Mouse (Mus musculus) midbrain, embryonic 11.5 days (tissue): ENCODE data around the gene Tub. TPM values are rescaled to one million over a fixed set of nuclear protein-coding genes. Genes with fewer than 3 reads are reported as not detected.

Source experiments
- ATAC-seq: fragments of 200-750 bp; cut with Nextera tagmentation; 2 replicates; pipeline ENCODE4 v1.8.0; 2017; ENCODE audit warnings: moderate TSS enrichment, moderate library complexity; ENCODE audit not compliant: low FRiP score
- DNase-seq: peaks from one replicate; pipeline ENCODE4 v3.0.0; 2015; ENCODE audit warnings: low spot score; ENCODE audit errors: missing footprints
- H3K27ac ChIP-seq: fragments of 300-500 bp; sonication (generic); 2 replicates; pipeline ENCODE4 v1.5.1; 2014; ENCODE audit warnings: low read depth, low read length
- H3K27me3 ChIP-seq: fragments of 300-500 bp; sonication (generic); 2 replicates; pipeline ENCODE4 v1.6.1; 2014; ENCODE audit warnings: mild to moderate bottlenecking, low read length, moderate library complexity, mixed read lengths; ENCODE audit not compliant: control insufficient read depth, insufficient read depth
- H3K36me3 ChIP-seq: fragments of 300-500 bp; sonication (generic); 2 replicates; pipeline ENCODE4 v1.6.1; 2014; ENCODE audit warnings: mild to moderate bottlenecking, low read length, moderate library complexity, mixed read lengths; ENCODE audit not compliant: control insufficient read depth, insufficient read depth
- H3K4me1 ChIP-seq: fragments of 300-500 bp; sonication (generic); 2 replicates; pipeline ENCODE4 v1.6.1; 2014; ENCODE audit warnings: low read length; ENCODE audit not compliant: control insufficient read depth, insufficient read depth
- H3K4me2 ChIP-seq: fragments of 300-500 bp; sonication (generic); 2 replicates; pipeline ENCODE4 v1.6.1; 2014; ENCODE audit warnings: mild to moderate bottlenecking, moderate library complexity
- H3K4me3 ChIP-seq: fragments of 300-500 bp; sonication (generic); 2 replicates; pipeline ENCODE4 v1.5.1; 2014; ENCODE audit warnings: low read depth, low read length
- H3K9ac ChIP-seq: fragments of 300-500 bp; sonication (generic); 2 replicates; pipeline ENCODE4 v1.6.1; 2014; ENCODE audit warnings: low read length
- H3K9me3 ChIP-seq: fragments of 300-500 bp; sonication (generic); 2 replicates; pipeline ENCODE4 v1.6.1; 2016; ENCODE audit warnings: low read length; ENCODE audit not compliant: control insufficient read depth
- WGBS: fragments of 180-500 bp; shearing (Covaris S2); extraction: QIAGEN DNeasy Blood & Tissue Kit; methylation state at CpG from one replicate; pipeline ENCODE4 v1.1.7; 2014; 5-methylcytosine and 5-hydroxymethylcytosine counted together
- polyA plus RNA-seq: library from polyadenylated mRNA; unstranded; fragments of >200 nt; fragmentation: Nextera tagmentation; extraction: Ambion mirVana; gene quantifications from 2 replicates; pipeline ENCODE4 v1.2.1, GENCODE M21; 2014

The Tub gene
- polyA plus RNA-seq, 1 experiment from 2014 or later = 10.5 TPM

GRCm38 (mm10) chr7:109000315-109000954 lies 50.3 kb downstream of the Tub start:
- DNase-seq (peak; percentile 92), ATAC-seq (peak; percentile 77)
- H3K4me2 ChIP-seq = no peak overlapping the region
- no peaks in the 10 kb centered on the region for H3K9me3 ChIP-seq
- no peak overlapping the region for H3K27ac ChIP-seq
- H3K4me1 ChIP-seq = no peaks in the 10 kb centered on the region
- H3K36me3 ChIP-seq = no peaks in the 10 kb centered on the region
- no peak overlapping the region for H3K9ac ChIP-seq
- 44% methylated on average over 4 of the region's 4 CpGs for WGBS
- H3K4me3 ChIP-seq = no peak overlapping the region
- H3K27me3 ChIP-seq = no peaks in the 10 kb centered on the region; the same call in none of the 2 replicates

GRCm38 (mm10) chr7:109001971-109002370 lies 51.8 kb downstream of the Tub start:
- Histone ChIP-seq H3K9ac (no peak overlapping the region), H3K27ac (no peak overlapping the region), H3K4me2 (no peak overlapping the region), H3K4me1 (no peaks in the 10 kb centered on the region), H3K4me3 (no peak overlapping the region), H3K9me3 (no peaks in the 10 kb centered on the region), H3K27me3 (no peaks in the 10 kb centered on the region; the same call in 1 of the 2 replicates), H3K36me3 (no peaks in the 10 kb centered on the region)
- WGBS = 78% methylated on average over 4 of the region's 4 CpGs
- ATAC-seq (no peak), DNase-seq (no peak)

- Histone ChIP-seq H3K27me3 (no peaks in the 10 kb centered on the region; the same call in 1 of the 2 replicates), H3K4me2 (no peak overlapping the region), H3K36me3 (no peaks in the 10 kb centered on the region), H3K9ac (no peak overlapping the region), H3K27ac (no peak overlapping the region), H3K9me3 (no peaks in the 10 kb centered on the region), H3K4me1 (no peaks in the 10 kb centered on the region), H3K4me3 (no peak overlapping the region)
- DNase-seq = no peak
- 0 out of 2 replicates have a peak, but pooled peaks have one; percentile 8 for ATAC-seq
- WGBS = 15% methylated on average over 3 of the region's 3 CpGs
These were observed 53.5 kb downstream of the Tub start for GRCm38 (mm10) chr7:109003653-109004052.

- no peak overlapping the region for H3K9ac ChIP-seq
- 89% methylated on average over 1 of the region's 1 CpGs for WGBS
These were observed 59.1 kb downstream of the Tub start for GRCm38 (mm10) chr7:109009260-109009659.

GRCm38 (mm10) chr7:109010720-109011595 lies 60.8 kb downstream of the Tub start:
- Histone ChIP-seq H3K9ac (peak overlapping the region; percentile 76), H3K27me3 (peaks cover 23% of the 10 kb centered on the region), H3K4me1 (peaks cover 15% of the 10 kb centered on the region), H3K36me3 (no peaks in the 10 kb centered on the region), H3K4me2 (peak overlapping the region; percentile 90), H3K9me3 (no peaks in the 10 kb centered on the region), H3K27ac (peak overlapping the region; percentile 25; the same call in 1 of the 2 replicates), H3K4me3 (peak overlapping the region; percentile 71)
- ATAC-seq (peak; percentile 82), DNase-seq (peak; percentile 96)
- WGBS = under 1% methylated on average over 80 of the region's 82 CpGs

More at GRCm38 (mm10) chr7:109009260-109009659, 59.1 kb downstream of the Tub start:
- no peak overlapping the region for H3K4me2 ChIP-seq
- no peak overlapping the region for H3K4me3 ChIP-seq
- no peaks in the 10 kb centered on the region for H3K9me3 ChIP-seq
- no peaks in the 10 kb centered on the region for H3K36me3 ChIP-seq
- peaks cover 23% of the 10 kb centered on the region for H3K27me3 ChIP-seq
- DNase-seq (peak; percentile 39), ATAC-seq (no peak)
- H3K4me1 ChIP-seq = peaks cover 15% of the 10 kb centered on the region
- H3K27ac ChIP-seq = no peak overlapping the region

GRCm38 (mm10) chr7:109011596-109012180 lies 61.5 kb downstream of the Tub start:
- H3K36me3 ChIP-seq = no peaks in the 10 kb centered on the region
- ATAC-seq (peak; percentile 80), DNase-seq (peak; percentile 93)
- H3K27me3 ChIP-seq = peaks cover 23% of the 10 kb centered on the region
- peak overlapping the region; percentile 76 for H3K9ac ChIP-seq
- H3K9me3 ChIP-seq = no peaks in the 10 kb centered on the region
- peak overlapping the region; percentile 71 for H3K4me3 ChIP-seq
- 29% methylated on average over 8 of the region's 8 CpGs for whole genome bisulfite sequencing
- H3K27ac ChIP-seq = peak overlapping the region; percentile 25; the same call in 1 of the 2 replicates
- peaks cover 15% of the 10 kb centered on the region for H3K4me1 ChIP-seq
- peak overlapping the region; percentile 90 for H3K4me2 ChIP-seq

- H3K9me3 ChIP-seq = no peaks in the 10 kb centered on the region
- peaks cover 23% of the 10 kb centered on the region for H3K27me3 ChIP-seq
- DNase-seq (peak; percentile 71), ATAC-seq (no peak)
- H3K4me1 ChIP-seq = peaks cover 15% of the 10 kb centered on the region
- no peak overlapping the region for H3K27ac ChIP-seq
- WGBS = 67% methylated on average over 1 of the region's 1 CpGs
- H3K9ac ChIP-seq = no peak overlapping the region
- no peaks in the 10 kb centered on the region for H3K36me3 ChIP-seq
- H3K4me3 ChIP-seq = no peak overlapping the region
- peak overlapping the region; percentile 90; the same call in 1 of the 2 replicates for H3K4me2 ChIP-seq
These were observed 62.4 kb downstream of the Tub start for GRCm38 (mm10) chr7:109012575-109012974.

GRCm38 (mm10) chr7:109012998-109013625 lies 63.0 kb downstream of the Tub start:
- H3K27me3 ChIP-seq = peaks cover 23% of the 10 kb centered on the region
- DNase-seq (peak; percentile 75), ATAC-seq (no peak)
- WGBS = 30% methylated on average over 4 of the region's 4 CpGs
- no peak overlapping the region for H3K9ac ChIP-seq
- H3K36me3 ChIP-seq = no peaks in the 10 kb centered on the region
- H3K4me3 ChIP-seq = no peak overlapping the region
- peaks cover 15% of the 10 kb centered on the region for H3K4me1 ChIP-seq
- no peak overlapping the region for H3K4me2 ChIP-seq
- no peaks in the 10 kb centered on the region for H3K9me3 ChIP-seq
- no peak overlapping the region for H3K27ac ChIP-seq
